Mouse (Mus musculus) kidney, adult 11 months (tissue): Measurements from ENCODE around the gene Popdc2.
A peak's percentile ranks its signal among the peaks of the same experiment; 100 is the strongest.

Experiments
- DNase-seq: peaks from one replicate; pipeline ENCODE4 v3.0.0; 2022

Popdc2 gene

DNA sequence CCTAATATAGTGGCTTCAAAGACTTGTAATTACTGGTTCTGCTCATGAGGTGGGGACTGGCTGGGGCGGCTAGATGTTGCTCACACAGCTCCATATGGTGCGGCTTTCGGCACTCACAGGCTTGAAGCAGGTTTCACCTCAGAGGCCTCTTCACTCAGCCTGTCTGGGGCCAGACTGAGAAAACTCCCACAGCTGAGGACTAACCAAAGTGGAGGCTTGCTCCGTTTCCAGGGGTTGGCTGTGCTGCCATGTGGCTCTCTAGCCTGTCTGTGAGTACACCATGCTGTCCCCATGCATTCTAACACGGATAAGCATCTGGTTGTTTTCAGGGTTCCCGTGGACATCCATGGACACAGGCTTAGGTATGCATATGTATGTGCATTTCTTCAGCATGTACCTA, 16.6 kb downstream of the Popdc2 start:
- DNase-seq, result no peak

DNA sequence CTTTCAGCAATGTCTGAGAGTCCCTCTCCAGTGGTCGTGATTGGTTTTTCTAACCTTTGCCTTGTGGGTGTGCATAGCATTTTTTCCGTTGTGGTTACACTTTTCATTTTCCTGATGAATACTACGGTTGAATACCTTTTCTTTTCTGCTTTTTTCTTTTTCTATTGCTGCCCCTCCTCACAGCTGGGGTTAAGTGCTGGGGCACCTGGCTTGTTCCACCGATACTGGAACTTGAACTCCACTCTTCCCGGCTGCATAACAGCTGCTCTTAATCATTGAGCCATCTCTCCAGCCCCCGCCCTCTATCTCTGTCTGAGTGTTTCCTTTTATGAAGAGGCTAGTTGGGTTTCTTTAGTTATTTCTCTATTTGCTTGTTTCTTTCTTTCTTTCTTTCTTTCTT, 17.1 kb downstream of the Popdc2 start:
- DNase-seq, result no peak

DNA sequence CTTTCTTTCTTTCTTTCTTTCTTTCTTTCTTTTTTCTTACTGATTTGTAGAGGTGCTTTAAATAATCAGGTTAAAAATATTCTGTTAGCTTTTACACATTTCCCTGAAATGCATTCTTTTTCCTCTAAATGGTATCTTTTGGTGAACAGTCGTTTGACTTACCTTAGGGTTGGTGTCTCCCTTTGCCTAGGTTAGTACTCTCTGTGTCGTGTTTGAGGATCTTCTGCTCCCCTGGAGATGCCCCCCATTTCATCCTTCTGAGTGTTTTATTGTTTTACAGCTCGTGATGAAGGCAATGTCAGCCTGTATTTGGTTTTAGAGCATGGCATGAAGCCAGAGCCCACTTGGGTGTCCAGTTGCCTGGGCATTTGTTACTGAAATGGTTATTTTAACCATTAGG, 17.5 kb downstream of the Popdc2 start:
- DNase-seq, result no peak

DNA sequence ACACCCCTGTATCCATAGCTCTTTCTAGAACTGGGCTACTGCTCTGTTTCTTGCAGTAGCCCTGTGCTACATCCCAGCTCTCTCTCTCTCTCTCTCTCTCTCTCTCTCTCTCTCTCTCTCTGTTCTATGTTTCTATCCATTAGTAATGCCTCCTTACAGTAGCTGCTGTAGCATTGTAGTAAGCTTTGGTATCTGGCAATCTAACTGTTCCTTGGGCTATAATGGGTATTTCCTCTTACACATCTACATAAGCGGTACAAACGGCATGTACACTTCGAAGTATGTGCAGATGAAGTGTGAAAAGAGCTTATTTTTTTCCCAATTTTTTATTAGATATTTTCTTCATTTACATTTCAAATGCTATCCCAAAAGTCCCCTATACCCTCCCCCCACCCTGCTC, 17.9 kb downstream of the Popdc2 start:
- no peak for DNase-seq

DNA sequence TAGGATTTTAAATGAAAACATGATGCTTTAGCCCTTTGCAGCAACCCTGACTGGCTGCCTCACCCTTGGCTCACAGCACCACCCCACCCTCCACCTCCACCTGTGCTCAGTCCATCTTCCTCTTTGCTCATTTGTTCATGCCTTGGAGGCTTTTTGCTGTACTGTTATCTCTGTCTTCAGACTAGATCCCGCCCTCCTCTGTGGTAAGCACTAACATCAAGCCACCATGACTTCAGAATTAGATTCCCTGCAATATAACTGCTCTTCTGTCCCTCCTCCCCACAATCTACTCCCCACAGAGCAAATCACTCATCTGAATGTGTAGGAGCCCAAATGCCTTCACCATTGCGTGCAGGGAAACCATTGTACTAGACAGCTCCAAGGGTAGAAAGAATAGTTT, 21.7 kb downstream of the Popdc2 start:
- no peak for DNase-seq

DNA sequence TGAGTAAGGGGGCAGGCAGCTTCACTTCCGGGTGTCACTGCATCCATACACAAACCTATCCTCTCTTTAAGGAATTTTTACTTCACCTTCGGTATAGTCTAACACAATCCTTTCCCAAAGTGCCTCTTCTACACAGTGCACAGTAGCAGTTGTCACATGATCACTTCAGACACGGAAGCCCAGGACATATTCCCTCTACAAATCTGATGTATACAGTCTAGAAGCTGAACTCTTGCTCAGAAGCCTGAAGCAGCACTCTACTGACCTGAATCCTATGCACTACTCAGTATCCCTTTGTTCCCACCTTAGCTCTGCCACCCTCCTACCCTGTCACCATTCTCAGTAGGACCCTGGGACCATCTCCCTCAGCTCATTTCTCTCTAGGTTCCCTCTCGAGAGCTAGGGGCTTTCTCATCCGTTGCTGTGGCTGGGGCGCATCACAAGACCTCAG, 23.2 kb downstream of the Popdc2 start:
- no peak for DNase-seq

DNA sequence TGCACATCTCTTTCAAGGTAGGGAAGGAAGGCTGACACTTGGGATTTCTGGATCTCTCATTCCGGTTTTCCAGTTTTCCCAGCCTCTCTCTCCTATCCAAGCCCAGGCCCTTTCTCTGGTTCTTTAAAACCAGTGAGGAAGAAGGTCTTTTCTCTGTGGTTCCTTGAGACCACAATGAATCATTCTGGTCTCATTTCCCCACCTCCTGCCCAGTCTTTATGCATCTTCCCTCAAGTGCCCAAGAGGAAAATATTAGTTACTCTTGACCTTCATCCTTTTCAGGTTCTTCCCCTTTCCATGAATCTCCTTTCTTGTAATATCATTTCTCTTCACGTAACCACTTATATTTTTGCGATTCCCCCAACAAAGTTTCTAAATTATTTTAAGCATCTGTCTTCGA, 23.7 kb downstream of the Popdc2 start:
- DNase-seq, result no peak

DNA sequence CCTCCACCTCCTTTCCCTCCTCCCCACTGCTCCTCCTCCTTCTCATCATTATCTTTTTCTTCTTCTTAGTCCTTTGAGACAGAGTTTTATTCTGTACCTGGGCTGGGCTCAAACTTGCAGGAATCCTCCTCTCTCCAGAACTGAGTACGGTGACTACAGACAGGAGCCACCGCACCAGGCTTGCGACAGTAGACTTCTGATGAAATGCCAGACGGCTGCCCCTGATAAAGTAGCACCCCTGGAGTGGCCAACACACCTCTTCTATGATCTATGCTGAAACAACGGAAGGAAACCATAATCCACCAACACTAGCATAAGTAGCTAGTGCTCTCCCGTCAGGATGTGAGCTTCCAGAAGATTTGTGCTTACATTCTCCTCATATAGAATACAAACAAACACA, 25.4 kb downstream of the Popdc2 start:
- no peak for DNase-seq

DNA sequence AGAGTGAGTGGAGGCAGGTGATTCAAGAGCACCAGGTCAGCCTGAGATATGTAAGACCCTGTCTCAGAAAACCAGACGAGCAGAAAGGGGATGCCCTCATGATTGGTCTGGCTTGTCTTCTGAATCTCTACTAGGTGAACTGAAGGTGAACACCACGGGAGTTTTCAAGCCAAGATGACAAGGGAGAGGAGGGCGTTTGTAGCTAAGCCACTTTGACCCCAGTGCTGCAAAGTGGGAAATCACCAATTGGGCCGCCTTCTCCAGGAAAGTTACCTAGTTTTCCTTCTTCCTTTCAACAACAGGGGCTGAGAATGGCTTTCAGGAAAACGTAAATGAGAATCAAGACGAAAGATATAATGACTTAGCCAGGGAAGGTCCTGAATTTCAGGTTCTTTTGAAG, 26.7 kb downstream of the Popdc2 start:
- DNase-seq, result no peak

DNA sequence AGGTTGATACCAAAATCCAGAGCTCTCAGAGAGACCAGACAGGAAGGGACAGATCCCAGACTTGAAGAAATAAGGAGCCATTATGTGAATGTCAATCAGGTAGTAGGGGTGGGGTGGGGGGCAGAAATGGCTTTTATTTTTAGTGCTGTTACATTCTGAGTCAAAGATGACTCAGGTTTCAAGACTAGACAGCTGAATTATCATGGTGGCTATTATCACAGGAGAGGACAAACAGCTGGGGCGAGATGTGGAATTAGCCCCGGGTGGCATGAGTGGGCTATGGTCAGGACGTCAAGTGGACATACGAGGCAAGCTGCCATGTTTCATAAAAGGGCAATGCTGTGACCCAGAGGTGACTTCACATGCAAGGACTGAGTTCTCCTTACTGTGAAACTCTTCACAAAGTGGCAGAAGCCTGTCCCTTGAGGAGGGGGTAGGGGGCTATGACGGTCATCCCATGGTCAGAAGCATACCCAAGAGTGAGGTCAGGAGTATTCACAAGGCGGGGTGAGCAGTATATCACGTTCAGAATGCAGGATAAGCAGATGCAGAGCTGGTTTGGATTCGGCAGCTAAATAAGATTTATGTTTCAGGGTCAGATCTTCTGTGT, 27.4 kb downstream of the Popdc2 start:
- DNase-seq, result no peak

DNA sequence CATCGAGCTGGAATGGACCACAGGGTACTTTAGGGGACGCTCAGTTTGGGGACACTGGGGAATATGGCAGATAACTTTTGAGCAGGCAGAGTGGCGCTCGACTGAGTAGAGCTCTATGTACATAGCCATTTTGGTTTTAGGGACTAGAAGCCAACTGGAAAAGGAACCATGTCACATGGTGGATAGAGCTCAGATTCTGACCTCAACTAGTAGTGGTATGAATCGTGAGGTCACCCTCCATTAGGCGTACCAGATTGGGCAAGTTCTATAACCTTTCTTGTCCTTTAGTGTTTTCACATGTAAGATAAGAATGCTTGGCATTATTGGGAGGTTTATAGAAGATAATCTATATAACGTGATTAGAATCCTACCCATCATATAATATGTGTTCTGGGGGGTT, 28.3 kb downstream of the Popdc2 start:
- DNase-seq, result no peak

DNA sequence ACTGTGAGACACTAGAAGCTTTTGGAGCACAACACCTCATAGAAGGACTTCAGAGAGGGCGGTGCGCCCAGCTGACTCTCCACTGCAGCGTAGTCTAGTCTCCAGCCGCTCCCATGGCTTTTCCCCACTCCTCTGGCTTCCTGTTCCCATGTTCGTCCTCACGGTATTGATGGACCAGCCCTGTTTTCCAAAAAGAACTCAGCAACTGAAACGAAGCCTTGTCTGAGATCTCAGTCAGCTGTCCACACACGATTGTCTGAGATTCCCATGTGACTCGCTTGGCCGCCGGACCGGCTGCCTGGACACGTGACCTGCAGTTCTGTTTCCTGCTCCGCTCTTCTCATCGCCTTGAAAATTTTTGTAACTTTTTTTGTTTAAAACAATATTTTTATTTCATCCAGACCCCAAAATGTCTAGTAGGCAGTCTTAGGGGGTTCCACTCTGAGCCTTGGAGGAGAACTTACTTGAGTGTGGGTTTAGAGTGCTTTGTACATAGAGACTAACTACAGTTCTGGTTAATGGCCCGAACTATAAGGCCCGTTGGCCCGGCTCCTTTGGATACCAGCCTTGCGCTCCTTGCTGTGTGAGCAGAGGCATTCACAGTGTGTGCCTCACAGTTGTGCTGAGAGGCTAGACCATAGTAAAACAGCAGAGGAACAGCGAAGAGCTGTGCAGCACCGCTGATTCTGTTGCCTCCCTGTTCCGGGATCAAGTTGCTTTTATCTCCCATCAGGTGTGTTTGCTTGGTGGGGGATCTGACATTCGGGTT, 30.3 kb downstream of the Popdc2 start:
- DNase-seq, result peak; percentile 48

DNA sequence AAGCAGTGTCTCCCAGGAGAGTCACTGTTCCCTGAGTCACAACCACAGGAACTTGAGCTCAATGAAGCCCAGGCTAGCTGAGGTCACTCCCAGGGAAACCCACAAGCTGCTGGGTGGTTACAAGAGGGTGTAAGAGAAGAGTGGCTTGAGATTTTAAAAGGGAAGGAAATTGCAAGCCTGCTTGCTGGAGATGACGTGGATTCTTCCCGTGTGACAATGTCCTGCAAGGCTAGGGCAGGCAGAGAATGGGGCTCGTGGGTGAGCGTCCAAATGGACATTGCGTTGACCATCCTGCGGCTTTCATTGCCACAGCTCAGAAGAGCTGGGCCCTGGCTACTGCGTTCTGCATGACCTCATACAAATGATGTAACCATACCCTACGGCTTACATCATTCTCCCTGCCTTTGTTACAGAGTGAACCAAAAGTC, 32.2 kb downstream of the Popdc2 start:
- DNase-seq, result no peak

DNA sequence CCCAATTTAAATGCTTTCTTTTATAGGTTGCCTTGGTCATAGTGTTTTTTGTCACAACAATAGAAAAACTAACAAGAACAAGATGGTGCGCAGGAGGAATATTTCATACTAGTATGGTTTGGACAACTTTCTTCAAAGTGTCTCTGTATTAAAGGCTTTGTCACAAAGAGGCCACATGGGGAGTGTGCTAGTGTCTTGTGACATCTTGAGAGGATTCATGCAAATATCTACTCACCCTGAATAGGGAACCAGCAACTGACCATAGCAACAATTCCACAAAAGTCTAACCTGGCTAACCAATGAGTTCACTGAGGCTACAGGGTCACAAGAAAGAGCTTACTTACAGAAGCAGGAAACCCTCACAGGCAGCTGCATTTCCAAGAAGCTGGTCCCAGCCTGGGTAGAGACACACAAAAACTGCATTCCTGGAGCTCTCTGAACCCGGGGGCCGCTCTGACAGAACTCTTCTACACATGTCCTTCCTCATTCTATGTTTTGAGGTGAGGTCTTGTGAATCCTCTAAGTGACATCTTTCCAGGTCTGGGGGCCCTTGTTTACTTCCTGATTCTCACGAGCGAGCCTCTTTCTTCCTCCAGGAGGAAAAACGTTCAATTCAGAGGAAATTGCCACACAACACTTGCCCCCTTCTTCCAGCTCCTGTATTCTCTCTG, 33.2 kb downstream of the Popdc2 start:
- DNase-seq, result no peak

DNA sequence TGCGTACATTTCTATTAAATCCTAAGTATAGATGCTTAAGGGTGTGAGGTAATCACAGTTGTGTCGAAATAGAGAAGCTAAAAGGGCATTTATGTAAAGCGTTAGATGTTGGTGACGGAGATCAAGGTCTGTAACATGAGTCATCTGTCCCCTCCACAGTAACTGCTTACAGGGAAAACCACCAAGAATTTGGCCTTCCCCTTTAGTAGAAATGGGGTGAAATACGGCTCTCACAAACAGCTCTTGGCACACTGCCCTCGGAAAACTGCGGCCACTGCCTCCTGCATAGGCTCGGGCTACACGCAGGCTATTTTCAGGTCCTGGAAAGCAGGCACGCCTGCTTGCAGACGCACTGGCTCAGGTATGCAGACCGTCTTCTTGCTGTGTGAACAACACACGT, 34.1 kb downstream of the Popdc2 start:
- DNase-seq, result peak; percentile 31

DNA sequence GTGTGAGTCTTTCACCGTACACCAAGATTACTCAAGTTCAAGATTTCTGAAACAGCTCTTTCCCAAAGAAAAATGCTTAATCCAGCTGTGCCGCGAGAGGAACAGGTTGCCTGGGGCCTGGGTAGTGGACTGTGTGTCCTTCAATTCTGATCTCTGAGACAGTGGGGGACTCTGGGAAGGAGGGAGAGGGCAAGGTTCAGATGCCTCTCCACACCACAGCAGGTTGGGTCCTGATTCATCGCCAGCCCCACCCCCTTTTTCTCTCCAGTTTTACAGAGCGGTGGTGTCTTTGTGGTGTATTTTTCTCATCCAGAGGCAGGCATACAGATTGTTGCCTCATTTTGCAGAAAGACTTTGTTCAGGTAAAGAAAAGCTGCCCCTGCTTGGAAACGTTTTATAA, 36.3 kb downstream of the Popdc2 start:
- DNase-seq, result peak; percentile 69

DNA sequence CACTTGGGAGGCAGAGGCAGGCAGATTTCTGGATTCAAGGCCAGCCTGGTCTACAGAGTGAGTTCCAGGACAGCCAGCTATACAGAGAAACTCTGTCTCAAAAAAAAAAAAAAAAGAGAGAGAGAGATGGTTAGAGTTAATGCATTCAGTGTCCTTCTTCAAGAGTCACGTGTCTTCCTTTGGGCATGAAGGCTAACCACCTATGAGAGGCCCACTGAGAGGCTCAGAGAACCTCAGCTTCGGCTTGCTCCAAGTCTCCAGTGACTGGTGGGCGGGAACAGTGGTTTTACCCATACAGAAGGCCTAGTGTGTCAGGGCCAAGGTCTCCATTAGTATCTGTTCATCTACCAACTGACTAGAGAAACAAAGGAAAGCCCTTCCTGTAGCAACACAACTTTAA, 37.1 kb downstream of the Popdc2 start:
- no peak for DNase-seq

DNA sequence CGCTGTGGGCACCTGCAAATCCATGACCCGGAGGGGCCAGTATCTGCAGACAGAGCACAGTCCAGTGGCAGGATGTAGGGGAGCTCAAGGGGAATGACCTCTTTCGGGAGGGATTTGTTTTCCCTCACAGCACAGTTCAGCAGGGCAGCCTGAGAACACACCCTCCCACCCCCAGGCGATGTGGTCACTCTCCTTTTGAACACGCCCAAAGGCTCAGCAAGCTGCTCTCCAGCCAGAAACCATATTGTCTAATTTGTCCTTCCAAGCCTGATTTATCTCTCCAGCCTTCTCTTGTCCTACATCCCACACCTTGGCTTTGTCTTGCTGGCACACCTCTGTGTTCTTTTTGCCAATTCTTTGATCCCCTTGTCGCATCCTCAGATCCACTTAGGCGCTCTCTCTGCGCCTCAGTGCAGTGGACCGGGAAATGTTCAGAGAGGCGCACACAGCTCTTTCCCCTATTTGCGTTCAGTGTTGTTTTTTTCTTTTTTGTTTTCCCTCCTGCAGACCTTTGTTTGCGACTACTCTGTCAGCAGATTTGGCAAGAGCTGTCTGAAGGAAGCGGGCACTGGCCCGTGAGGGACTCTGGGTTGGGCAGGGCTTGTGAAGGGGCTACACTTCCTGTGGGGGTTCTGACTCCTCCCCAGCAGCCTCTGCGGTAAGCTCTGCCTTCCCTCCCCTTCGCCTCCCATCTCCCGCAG, 37.7 kb downstream of the Popdc2 start:
- peak; percentile 27 for DNase-seq

DNA sequence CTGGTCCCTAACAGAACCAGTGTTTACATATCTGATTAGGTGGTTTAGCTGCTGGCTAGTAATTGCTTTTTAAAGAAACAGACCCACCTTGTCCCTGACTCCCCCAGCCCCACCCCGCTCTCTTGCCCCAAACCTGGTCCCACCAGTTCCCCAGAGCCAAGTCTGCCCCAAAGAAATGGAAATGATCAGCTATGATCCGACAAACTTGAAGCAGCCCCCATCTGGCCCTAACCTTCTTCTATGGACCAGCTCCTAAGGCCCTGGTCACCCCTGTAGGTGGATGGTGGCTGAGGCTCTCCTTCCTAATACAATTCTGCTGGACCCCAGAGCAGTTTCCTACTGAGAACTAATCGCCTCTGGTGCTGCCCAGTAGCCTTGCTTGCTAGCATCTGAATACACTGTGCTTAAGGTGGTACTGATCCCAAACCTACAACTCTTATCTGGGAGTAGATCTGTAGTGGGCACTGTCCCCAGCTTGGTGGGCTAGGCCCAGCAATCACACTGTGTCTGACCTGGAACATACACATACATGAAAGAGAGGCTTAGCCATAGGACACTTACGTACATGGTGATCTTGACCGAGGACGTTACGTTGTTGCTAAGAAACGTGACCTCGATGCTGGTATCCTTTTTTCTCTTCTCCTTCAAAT, 38.4 kb downstream of the Popdc2 start:
- no peak for DNase-seq

DNA sequence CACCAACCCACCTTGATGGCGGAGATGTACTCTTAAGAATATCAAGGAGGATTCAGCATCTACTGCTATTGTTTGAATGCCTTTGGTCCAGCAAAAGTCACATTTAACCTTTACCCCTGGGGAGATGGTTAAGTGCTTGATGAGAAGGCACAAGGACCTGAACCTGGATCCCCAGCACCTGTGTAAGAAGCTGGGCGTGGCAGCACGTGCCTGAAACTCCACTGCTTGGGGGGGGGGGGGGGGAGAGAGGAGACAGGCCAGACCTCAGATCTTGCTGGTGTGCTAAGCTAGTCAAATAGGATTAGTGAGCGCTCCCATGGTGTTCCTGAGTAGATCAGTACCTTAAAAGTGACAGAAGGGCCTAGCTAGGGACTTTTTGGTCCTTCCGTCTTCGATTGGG, 39.5 kb downstream of the Popdc2 start:
- DNase-seq, result no peak

DNA sequence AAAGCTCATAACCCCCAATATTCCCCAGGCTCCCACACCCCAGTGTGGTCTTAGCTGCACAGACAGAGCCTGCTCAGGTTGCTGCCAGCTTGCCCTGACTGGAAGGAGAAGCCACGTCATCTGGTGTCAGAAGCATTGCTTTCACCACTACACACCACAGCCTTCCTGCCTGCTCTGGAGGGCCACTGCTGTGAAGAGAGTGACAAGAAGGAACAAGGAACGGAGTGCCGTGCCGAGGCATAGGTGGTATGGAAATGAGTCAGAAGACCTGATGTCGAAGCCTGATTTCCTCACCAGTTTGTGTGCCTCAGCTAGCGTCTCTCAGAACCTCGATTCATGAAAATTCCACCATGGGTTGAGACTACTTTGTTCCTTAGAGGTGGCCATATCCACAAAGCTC, 41.6 kb downstream of the Popdc2 start:
- no peak for DNase-seq

DNA sequence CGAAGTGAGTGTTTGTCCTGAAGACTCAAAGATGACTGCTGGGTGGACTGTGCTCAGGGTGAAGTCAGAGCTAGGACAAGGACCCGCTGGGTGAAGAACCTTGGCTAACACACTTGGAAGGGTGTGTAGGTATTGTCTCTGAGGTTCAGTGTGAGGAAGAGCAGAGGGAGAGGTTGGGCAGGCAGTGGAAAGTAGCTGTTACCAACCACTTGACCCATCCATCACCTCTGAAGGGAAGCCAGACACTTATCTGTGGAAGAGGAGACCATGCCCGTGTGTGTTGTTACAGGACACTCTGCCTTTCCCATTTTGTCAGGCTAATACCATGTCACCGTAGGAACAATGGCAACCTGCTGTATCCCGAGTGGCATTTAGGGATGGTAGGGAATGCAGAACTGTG, 44.3 kb downstream of the Popdc2 start:
- no peak for DNase-seq

DNA sequence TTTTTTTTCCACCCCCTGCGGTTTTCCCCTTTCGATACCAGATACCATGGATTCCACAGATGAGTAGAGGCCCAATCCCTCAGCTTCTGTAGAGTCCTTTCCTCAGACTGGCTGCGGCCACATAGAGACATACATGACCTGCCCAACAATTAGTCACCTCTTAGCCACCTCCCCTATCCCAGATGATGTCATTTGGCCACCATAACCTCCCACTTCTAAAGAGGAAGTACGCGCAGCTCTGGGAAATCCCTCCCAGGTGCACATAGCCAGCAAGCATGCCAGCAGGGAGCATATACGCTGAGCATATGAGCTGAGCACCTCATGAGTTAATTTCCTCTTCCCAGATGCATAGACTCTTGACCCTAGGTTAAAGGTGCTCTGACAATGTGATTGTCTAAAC, 44.7 kb downstream of the Popdc2 start:
- no peak for DNase-seq
